Mouse (Mus musculus): Measurements from ENCODE around the gene Nudt4. TPM values are rescaled to one million over a fixed set of nuclear protein-coding genes. Genes with fewer than 3 reads are reported as not detected.

Gene Nudt4
- polyA plus RNA-seq, 1 experiment from 2014 or later = 69.0 TPM

DNA sequence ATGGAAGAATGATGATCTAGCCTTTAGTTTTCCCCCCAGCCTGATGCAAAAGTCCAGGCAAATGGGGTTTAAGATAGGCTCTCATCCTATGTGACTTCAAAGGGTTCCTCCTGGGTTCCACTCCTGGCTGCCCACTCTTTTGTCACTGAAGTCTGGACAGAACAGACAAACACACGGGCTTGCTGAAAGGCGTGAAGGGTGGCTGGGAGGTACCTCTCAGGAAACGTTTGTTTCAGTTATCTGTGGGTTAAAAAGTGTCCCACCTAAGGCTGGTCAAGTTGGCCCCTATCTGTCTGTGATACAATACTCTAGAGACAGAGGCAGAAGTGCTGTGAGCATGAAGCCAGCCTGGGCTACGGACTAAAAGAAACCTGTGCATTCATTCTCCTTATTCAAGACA lies 11.0 kb upstream of the Nudt4 start:
- Histone ChIP-seq H3K9me3 (ENCODE audit: control insufficient read depth, low read length) (no peaks in the 10 kb centered on the region), H3K36me3 (ENCODE audit: control insufficient read depth, insufficient read depth) (no peaks in the 10 kb centered on the region), H3K9ac (replicated peaks; ENCODE audit: low read depth, low read length) (no peak overlapping the region), H3K4me3 (replicated peaks; ENCODE audit: low read length) (no peak overlapping the region), H3K27ac (ENCODE audit: low read length) (no peak overlapping the region), H3K4me2 (ENCODE audit: low read length) (no peak overlapping the region), H3K4me1 (replicated peaks; ENCODE audit: control insufficient read depth, insufficient read depth, low read length) (peaks cover 4% of the 10 kb centered on the region; the same call in 1 of the 2 replicates), H3K27me3 (replicated peaks; ENCODE audit: control insufficient read depth, insufficient read depth, low read length) (no peaks in the 10 kb centered on the region)
- ATAC-seq = no peak
- WGBS = 85% methylated on average over 4 of the region's 4 CpGs

DNA sequence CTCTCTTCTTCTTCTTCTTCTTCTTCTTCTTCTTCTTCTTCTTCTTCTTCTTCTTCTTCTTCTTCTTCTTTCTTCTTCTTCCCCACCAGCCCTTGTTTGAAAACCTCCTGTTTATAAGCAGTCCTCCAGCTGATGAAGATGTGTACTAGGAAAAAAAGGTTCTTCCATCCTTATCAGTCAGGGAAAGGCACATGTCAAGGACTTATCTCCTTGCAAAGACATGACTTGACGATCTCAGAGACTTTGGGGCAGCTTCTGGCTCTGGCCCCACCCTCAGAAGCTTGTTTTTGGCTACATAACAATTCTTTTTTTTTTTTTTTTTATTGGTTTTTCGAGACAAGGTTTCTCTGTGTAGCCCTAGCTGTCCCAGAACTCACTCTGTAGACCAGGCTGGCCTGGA lies 5.5 kb upstream of the Nudt4 start:
- WGBS = 66% methylated on average over 2 of the region's 2 CpGs
- Histone ChIP-seq H3K4me1 (replicated peaks; ENCODE audit: control insufficient read depth, insufficient read depth, low read length) (peaks cover 3% of the 10 kb centered on the region), H3K9ac (replicated peaks; ENCODE audit: low read depth, low read length) (no peak overlapping the region), H3K4me3 (replicated peaks; ENCODE audit: low read length) (no peak overlapping the region), H3K36me3 (ENCODE audit: control insufficient read depth, insufficient read depth) (no peaks in the 10 kb centered on the region), H3K4me2 (ENCODE audit: low read length) (no peak overlapping the region), H3K9me3 (ENCODE audit: control insufficient read depth, low read length) (no peaks in the 10 kb centered on the region), H3K27ac (ENCODE audit: low read length) (no peak overlapping the region), H3K27me3 (replicated peaks; ENCODE audit: control insufficient read depth, insufficient read depth, low read length) (no peaks in the 10 kb centered on the region)
- ATAC-seq = no peak

DNA sequence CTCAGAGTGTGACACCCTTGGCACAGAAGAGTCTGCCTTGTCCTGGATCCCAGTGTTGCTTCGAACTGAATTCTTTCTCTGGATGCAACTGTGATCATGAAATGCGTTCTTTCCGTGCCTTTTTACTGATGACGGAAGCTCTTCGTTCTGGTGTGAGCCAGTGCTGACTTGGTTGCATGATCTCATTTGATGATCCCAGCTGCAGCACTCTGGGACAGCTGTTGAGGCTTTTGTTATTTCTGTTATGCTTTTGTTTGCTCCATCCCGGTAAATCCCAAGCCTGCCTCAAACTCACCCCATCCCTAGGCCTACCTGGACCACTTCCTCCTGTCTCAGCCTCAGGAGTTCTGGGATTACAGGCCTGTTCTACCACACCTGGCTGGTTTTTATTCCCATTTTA lies 4.1 kb upstream of the Nudt4 start:
- 81% methylated on average over 6 of the region's 6 CpGs for WGBS
- Histone ChIP-seq H3K4me2 (ENCODE audit: low read length) (no peak overlapping the region), H3K9me3 (ENCODE audit: control insufficient read depth, low read length) (no peaks in the 10 kb centered on the region), H3K4me3 (replicated peaks; ENCODE audit: low read length) (no peak overlapping the region), H3K9ac (replicated peaks; ENCODE audit: low read depth, low read length) (no peak overlapping the region), H3K27me3 (replicated peaks; ENCODE audit: control insufficient read depth, insufficient read depth, low read length) (no peaks in the 10 kb centered on the region), H3K4me1 (replicated peaks; ENCODE audit: control insufficient read depth, insufficient read depth, low read length) (peaks cover 5% of the 10 kb centered on the region), H3K27ac (ENCODE audit: low read length) (no peak overlapping the region), H3K36me3 (ENCODE audit: control insufficient read depth, insufficient read depth) (no peaks in the 10 kb centered on the region)
- ATAC-seq = no peak

DNA sequence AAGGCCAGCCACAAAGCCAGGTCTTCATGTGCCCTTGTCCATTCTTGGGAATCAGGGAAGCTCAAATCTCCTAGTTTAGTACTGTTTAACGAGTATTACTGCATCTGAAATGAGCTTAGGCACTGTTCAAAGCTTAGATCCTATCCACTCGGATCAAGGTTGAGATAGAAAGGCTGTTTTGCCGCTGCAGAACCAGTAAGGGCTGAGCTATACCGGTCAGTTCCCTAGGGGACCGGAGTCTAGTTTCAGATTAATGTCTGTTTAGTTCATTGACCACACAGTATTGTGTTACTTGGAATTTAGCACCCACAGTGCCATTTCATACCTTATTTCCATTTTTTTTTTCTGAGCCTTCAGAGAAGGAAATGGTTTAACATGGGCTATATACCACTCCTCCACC lies 3.6 kb upstream of the Nudt4 start:
- Histone ChIP-seq H3K4me3 (replicated peaks; ENCODE audit: low read length) (no peak overlapping the region), H3K9me3 (ENCODE audit: control insufficient read depth, low read length) (no peaks in the 10 kb centered on the region), H3K9ac (replicated peaks; ENCODE audit: low read depth, low read length) (no peak overlapping the region), H3K4me1 (replicated peaks; ENCODE audit: control insufficient read depth, insufficient read depth, low read length) (peaks cover 5% of the 10 kb centered on the region), H3K27me3 (replicated peaks; ENCODE audit: control insufficient read depth, insufficient read depth, low read length) (no peaks in the 10 kb centered on the region), H3K4me2 (ENCODE audit: low read length) (no peak overlapping the region), H3K36me3 (ENCODE audit: control insufficient read depth, insufficient read depth) (no peaks in the 10 kb centered on the region), H3K27ac (ENCODE audit: low read length) (no peak overlapping the region)
- no peak for ATAC-seq
- WGBS = 60% methylated on average over 5 of the region's 5 CpGs

DNA sequence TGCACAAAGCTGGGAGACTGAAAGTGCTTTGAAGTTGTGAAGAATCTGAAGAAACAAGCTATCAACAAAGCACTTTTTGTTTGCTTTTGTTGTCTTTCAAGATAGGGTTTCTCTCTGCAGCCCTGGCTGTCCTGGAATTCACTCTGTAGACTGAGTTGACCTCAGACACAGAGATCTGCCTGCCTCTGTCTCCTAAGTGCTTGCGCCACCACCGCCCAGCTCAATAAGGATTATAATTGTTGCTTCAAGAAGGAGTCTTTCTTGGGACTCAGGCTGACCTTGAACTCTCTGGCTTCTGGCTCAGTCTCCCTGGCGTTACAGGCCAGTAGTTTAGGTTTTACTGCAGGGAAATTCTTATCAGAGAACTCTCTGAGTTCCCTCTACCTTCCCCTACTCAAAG lies 2.8 kb upstream of the Nudt4 start:
- no peak overlapping the region for H3K9ac ChIP-seq (replicated peaks; ENCODE audit: low read depth, low read length)
- no peak overlapping the region for H3K4me3 ChIP-seq (replicated peaks; ENCODE audit: low read length)
- no peak overlapping the region for H3K4me2 ChIP-seq (ENCODE audit: low read length)
- 90% methylated on average over 3 of the region's 3 CpGs for WGBS
- H3K36me3 ChIP-seq (ENCODE audit: control insufficient read depth, insufficient read depth) = no peaks in the 10 kb centered on the region
- no peaks in the 10 kb centered on the region for H3K27me3 ChIP-seq (replicated peaks; ENCODE audit: control insufficient read depth, insufficient read depth, low read length)
- H3K9me3 ChIP-seq (ENCODE audit: control insufficient read depth, low read length) = no peaks in the 10 kb centered on the region
- peaks cover 13% of the 10 kb centered on the region for H3K4me1 ChIP-seq (replicated peaks; ENCODE audit: control insufficient read depth, insufficient read depth, low read length)
- ATAC-seq = no peak
- no peak overlapping the region for H3K27ac ChIP-seq (ENCODE audit: low read length)

DNA sequence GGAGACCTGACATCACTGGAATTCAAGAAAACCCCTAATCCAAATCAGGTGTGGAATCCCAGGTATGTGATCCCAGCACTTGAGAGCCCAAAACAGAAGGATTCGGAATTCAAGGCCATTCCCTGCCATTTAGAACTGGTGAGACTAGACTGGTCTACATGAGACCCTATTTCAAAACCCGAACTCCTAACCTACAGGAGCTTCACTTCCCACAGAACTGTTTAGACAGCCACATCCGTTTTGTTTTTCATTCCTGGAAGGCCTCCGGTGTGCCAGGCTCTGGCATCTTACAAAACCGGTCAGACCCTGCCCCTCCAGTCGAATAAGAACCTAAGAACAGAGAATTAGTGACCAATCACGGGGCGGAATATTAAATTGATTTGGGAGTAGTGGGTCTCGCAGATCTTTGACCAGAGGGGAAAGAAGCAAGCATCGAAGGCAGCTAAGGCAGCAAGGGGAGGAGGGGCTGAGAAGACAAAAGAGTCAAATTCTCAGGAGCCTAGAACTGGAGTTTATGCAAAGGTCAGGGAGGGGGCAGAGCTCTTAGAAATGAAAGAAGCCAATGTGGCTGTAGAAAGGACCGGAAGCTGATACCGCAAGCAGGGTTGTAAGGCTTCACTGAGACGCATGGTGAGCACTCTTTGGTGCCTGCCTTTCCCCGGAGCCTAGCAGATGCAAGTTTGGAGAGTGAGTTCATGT lies 1.4 kb upstream of the Nudt4 start:
- H3K27me3 ChIP-seq (replicated peaks; ENCODE audit: control insufficient read depth, insufficient read depth, low read length) = no peaks in the 10 kb centered on the region

DNA sequence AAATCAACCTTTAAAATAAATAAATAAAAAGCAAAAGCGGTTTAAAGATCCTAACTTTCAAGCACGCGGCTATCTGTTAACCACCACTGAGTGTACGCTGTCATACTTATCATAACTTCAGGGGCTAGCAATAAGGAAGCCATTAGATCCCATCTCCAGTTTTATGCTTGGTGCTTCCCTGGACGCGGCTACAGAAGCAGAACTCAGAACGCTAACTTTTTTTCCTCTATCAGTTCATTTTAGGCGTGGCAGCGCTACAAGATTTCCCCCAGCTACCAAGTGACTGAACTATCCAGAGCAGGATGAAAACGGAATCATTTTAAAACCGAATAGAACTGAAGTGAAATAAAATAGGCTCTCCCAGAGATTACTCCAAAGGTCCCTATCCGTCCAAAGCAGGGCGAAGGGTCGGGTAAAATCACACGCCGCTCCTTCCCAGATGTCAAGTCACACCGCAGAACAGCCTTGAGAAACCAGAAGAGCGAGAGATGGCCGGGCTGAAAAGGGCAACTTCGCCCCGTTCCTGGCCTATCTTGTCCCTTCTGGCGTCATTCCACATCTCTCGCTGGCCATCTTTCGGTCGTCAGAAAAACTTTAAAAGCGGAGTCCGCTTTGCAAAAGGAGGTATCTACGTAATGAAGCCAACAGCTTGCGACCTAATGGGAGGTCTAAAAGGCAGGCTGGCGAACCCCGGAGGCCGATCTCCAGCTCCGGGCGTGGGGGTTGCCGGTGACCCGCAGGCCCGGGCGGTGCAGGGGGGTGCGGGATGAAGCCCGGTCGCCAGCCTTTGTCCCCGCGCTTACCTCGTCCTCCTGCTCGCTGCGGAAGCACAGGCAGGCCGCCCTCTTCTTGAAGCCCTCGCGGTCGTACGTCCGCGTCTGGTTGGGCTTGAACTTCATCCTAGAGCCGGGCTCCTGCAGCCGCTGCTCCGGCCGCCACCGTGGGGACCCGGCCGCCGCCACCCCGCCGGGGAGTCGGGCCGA lies 796 bp downstream of the Nudt4 start:
- H3K9ac ChIP-seq (replicated peaks; ENCODE audit: low read depth, low read length) = peak overlapping the region; percentile 90
- ATAC-seq = peak; percentile 57
- H3K36me3 ChIP-seq (ENCODE audit: control insufficient read depth, insufficient read depth) = no peaks in the 10 kb centered on the region
- WGBS = under 1% methylated on average over 64 of the region's 65 CpGs
- peak overlapping the region; percentile 98 for H3K4me3 ChIP-seq (replicated peaks; ENCODE audit: low read length)
- H3K9me3 ChIP-seq (ENCODE audit: control insufficient read depth, low read length) = no peaks in the 10 kb centered on the region
- H3K27ac ChIP-seq (ENCODE audit: low read length) = peak overlapping the region; percentile 87
- no peaks in the 10 kb centered on the region for H3K27me3 ChIP-seq (replicated peaks; ENCODE audit: control insufficient read depth, insufficient read depth, low read length)
- H3K4me2 ChIP-seq (ENCODE audit: low read length) = peak overlapping the region; percentile 64
- peaks cover 31% of the 10 kb centered on the region for H3K4me1 ChIP-seq (replicated peaks; ENCODE audit: control insufficient read depth, insufficient read depth, low read length)

More for the DNA sequence above, 1.4 kb upstream of the Nudt4 start:
- peaks cover 24% of the 10 kb centered on the region for H3K4me1 ChIP-seq (replicated peaks; ENCODE audit: control insufficient read depth, insufficient read depth, low read length)
- ATAC-seq = no peak
- 42% methylated on average over 14 of the region's 14 CpGs for WGBS
- H3K4me3 ChIP-seq (replicated peaks; ENCODE audit: low read length) = no peak overlapping the region
- no peaks in the 10 kb centered on the region for H3K9me3 ChIP-seq (ENCODE audit: control insufficient read depth, low read length)
- no peak overlapping the region for H3K27ac ChIP-seq (ENCODE audit: low read length)
- no peak overlapping the region for H3K9ac ChIP-seq (replicated peaks; ENCODE audit: low read depth, low read length)
- no peak overlapping the region for H3K4me2 ChIP-seq (ENCODE audit: low read length)
- H3K36me3 ChIP-seq (ENCODE audit: control insufficient read depth, insufficient read depth) = no peaks in the 10 kb centered on the region

DNA sequence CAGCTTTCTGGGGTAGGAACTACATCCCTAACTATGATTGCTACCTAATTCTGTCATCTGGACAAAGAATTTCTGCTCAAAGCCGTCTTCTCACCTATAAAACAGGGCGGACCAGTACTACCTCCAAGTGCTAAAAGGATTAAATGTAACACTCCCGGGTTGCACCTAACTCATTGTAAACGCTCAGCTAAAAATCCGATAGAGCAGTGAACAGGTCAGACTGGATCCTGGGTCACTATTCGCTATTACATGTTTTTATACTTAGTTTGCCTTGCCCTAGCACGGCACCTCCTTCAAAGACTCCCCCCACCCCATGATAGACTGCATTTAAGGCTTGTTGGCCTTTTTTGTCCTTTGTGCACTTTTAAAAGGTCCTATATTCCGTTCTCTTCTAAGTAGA lies 1.6 kb downstream of the Nudt4 start:
- Histone ChIP-seq H3K36me3 (ENCODE audit: control insufficient read depth, insufficient read depth) (no peaks in the 10 kb centered on the region), H3K4me2 (ENCODE audit: low read length) (peak overlapping the region; percentile 64), H3K27ac (ENCODE audit: low read length) (no peak overlapping the region), H3K9me3 (ENCODE audit: control insufficient read depth, low read length) (no peaks in the 10 kb centered on the region), H3K4me3 (replicated peaks; ENCODE audit: low read length) (peak overlapping the region; percentile 98), H3K9ac (replicated peaks; ENCODE audit: low read depth, low read length) (peak overlapping the region; percentile 90), H3K27me3 (replicated peaks; ENCODE audit: control insufficient read depth, insufficient read depth, low read length) (no peaks in the 10 kb centered on the region), H3K4me1 (replicated peaks; ENCODE audit: control insufficient read depth, insufficient read depth, low read length) (peaks cover 31% of the 10 kb centered on the region)
- ATAC-seq = no peak
- 4% methylated on average over 8 of the region's 8 CpGs for WGBS

DNA sequence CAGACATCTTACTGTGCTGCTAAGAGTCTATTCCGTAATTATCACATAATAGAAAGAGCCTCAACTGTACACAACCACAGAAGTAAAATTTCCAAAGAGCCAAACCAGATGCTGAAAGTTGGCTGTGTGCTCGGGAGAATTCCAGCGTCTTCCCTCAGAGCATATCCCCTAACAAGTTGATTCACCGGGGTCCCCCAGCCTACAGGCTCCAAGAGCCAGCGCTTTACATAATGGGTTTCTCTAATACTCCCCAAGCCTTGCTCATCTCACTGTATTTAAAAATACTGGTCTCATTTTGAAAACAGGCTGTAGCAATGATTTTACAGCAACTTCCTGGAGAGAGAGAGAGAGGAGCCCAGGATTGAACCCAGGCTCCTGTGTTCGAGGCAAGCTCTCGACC lies 2.3 kb downstream of the Nudt4 start:
- H3K27ac ChIP-seq (ENCODE audit: low read length) = no peak overlapping the region
- H3K4me2 ChIP-seq (ENCODE audit: low read length) = peak overlapping the region; percentile 64
- no peaks in the 10 kb centered on the region for H3K9me3 ChIP-seq (ENCODE audit: control insufficient read depth, low read length)
- H3K9ac ChIP-seq (replicated peaks; ENCODE audit: low read depth, low read length) = peak overlapping the region; percentile 90; the same call in 1 of the 2 replicates
- H3K4me1 ChIP-seq (replicated peaks; ENCODE audit: control insufficient read depth, insufficient read depth, low read length) = peaks cover 31% of the 10 kb centered on the region
- no peaks in the 10 kb centered on the region for H3K27me3 ChIP-seq (replicated peaks; ENCODE audit: control insufficient read depth, insufficient read depth, low read length)
- H3K4me3 ChIP-seq (replicated peaks; ENCODE audit: low read length) = peak overlapping the region; percentile 98
- no peak for ATAC-seq
- no peaks in the 10 kb centered on the region for H3K36me3 ChIP-seq (ENCODE audit: control insufficient read depth, insufficient read depth)
- WGBS = 41% methylated on average over 7 of the region's 7 CpGs
